Mouse (Mus musculus) olfactory bulb, adult 2 months (tissue): ENCODE measurements around the gene Gm7271. TPM values are rescaled to one million over a fixed set of nuclear protein-coding genes. Genes with fewer than 3 reads are reported as not detected.

ENCODE experiments used
- H3K27ac ChIP-seq: fragments of 200-500 bp; 2 replicates; pipeline ENCODE4 v1.5.1; 2012; ENCODE audit warnings: low read depth, low read length; ENCODE audit not compliant: insufficient read depth
- H3K4me1 ChIP-seq: fragments of 200-500 bp; 2 replicates; pipeline ENCODE4 v1.6.1; 2012; ENCODE audit warnings: low read length; ENCODE audit not compliant: control insufficient read depth, insufficient read depth
- H3K4me3 ChIP-seq: fragments of 200-500 bp; 2 replicates; pipeline ENCODE4 v1.5.1; 2012; ENCODE audit warnings: mild to moderate bottlenecking, low read depth, low read length, moderate library complexity; ENCODE audit not compliant: insufficient read depth
- CTCF ChIP-seq: fragments of 200-500 bp; IDR thresholded peaks from 2 replicates; pipeline ENCODE4 v1.5.1; 2012; ENCODE audit warnings: low read depth, mild to moderate bottlenecking, low read length, moderate library complexity; ENCODE audit not compliant: insufficient read depth
- POLR2A ChIP-seq: fragments of 200-500 bp; IDR thresholded peaks from 2 replicates; pipeline ENCODE4 v1.6.1; 2012; ENCODE audit warnings: mild to moderate bottlenecking, low read depth, low read length, moderate library complexity; ENCODE audit not compliant: insufficient read depth
- WGBS: fragments of 180-500 bp; shearing (Covaris S2); methylation state at CpG from one replicate; pipeline ENCODE4 v1.1.7; 2018; 5-methylcytosine and 5-hydroxymethylcytosine counted together
- polyA plus RNA-seq: library from polyadenylated mRNA; stranded (reverse); fragments of >200 nt; gene quantifications from 2 replicates; pipeline ENCODE4 v1.2.4, GENCODE M21; 2012; ENCODE audit warnings: low replicate concordance; ENCODE audit not compliant: missing spikeins, insufficient read depth, insufficient read length

The Gm7271 gene
- polyA plus RNA-seq, 1 experiment: not detected

DNA sequence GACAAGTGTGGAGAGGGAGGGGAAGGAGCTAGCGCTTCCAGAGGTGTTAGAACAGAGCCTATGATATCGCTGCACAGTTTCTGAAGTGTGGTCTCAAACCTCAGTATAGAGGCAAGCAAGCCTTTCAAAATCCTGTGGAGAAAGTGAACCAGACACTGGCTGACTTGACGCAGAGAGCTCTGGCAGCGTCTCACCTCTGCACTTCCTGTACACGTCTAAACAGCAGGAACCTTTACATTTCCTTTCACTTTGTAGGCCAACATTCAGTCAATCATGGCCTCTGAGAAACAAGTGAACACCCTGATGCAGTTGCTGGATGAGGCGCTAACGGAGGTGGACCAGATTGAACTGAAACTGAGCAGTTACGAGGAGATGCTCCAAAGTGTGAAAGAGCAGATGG is 59.4 kb downstream of the Gm7271 start:
- Histone ChIP-seq H3K4me1 (peaks cover 2% of the 10 kb centered on the region; the same call in 1 of the 2 replicates), H3K4me3 (no peak overlapping the region), H3K27ac (no peak overlapping the region)
- no peak for TF ChIP-seq CTCF
- TF ChIP-seq POLR2A: no peak
- WGBS: 89% methylated on average over 8 of the region's 8 CpGs

GRCm38 (mm10) chr5:76550426-76550825 is 66.6 kb downstream of the Gm7271 start:
- WGBS: 96% methylated on average over 8 of the region's 8 CpGs
- Histone ChIP-seq H3K4me3 (no peak overlapping the region), H3K27ac (no peak overlapping the region), H3K4me1 (no peaks in the 10 kb centered on the region)
- TF ChIP-seq CTCF (no peak), POLR2A (no peak)

DNA sequence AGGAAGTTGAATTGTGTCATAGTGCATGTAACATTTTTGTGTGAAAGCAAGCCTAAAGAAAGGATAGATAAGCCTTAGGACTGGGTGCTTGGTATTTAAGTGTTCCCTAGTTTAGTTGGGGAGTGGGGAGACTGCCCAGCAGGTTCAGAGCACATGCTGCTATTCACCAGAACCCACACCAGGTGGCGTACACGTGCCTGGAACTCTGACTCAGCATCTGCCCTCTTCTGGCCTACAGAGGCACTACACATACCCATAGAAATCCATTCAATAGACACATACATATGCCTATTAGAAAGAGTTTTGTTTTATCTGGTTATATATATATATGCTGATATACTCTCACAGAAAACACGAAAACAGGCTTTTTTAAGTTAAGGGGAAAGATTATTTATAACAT is 81.5 kb downstream of the Gm7271 start:
- peak; percentile 71 for TF ChIP-seq CTCF
- TF ChIP-seq POLR2A: no peak
- WGBS: 30% methylated on average over 3 of the region's 3 CpGs
- H3K27ac ChIP-seq: no peak overlapping the region
- no peak overlapping the region for H3K4me3 ChIP-seq
- H3K4me1 ChIP-seq: peaks cover 3% of the 10 kb centered on the region; the same call in 1 of the 2 replicates

Other genes starting within 250 kb of the Gm7271 start
- gene Clock, start 179.2 kb upstream of the Gm7271 start, polyA plus RNA-seq: not detected in 2 replicates
- not detected in 2 replicates for gene Pdcl2, start 152.9 kb upstream of the Gm7271 start, polyA plus RNA-seq
- gene Nmu, start 120.3 kb upstream of the Gm7271 start, polyA plus RNA-seq: not detected in 2 replicates
- not detected in 2 replicates for gene Exoc1, start 45.3 kb downstream of the Gm7271 start, polyA plus RNA-seq
- gene Cep135, start 104.7 kb downstream of the Gm7271 start, polyA plus RNA-seq: not detected in 2 replicates
- not detected in 2 replicates for gene C530008M17Rik, start 172.5 kb downstream of the Gm7271 start, polyA plus RNA-seq